Mouse (Mus musculus): ENCODE data around the gene Stk4. TPM values are rescaled to one million over a fixed set of nuclear protein-coding genes. Genes with fewer than 3 reads are reported as not detected.

Stk4 gene
- polyA plus RNA-seq, 1 experiment: 10.8 TPM

DNA sequence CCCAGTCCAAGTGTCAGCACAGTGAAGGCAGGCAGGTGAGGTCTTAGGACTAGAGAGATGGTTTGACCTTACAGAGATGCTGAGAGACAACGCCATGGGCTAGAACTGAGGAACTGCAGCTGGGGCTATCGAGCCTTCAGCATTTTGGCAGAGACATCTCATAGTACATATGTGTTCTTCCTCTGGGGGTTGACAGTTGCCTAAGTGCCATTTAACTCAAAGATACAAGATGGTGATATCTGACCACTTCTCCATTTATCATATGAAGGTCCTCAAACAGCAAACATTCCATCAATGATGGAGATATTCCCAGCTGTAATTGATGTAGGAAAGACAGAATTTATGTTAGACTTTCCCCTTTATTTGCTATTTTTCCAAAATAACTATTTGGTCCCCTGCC, 57.2 kb downstream of the Stk4 start:
- TF ChIP-seq CTCF (IDR thresholded peaks at IDR 0.05; ENCODE audit: extremely low read depth, insufficient read length, insufficient replicate concordance, low read depth, low read length) (no peak), POLR2A (IDR thresholded peaks at IDR 0.05; ENCODE audit: low read depth, low read length) (no peak)
- WGBS: 90% methylated on average over 2 of the region's 2 CpGs

DNA sequence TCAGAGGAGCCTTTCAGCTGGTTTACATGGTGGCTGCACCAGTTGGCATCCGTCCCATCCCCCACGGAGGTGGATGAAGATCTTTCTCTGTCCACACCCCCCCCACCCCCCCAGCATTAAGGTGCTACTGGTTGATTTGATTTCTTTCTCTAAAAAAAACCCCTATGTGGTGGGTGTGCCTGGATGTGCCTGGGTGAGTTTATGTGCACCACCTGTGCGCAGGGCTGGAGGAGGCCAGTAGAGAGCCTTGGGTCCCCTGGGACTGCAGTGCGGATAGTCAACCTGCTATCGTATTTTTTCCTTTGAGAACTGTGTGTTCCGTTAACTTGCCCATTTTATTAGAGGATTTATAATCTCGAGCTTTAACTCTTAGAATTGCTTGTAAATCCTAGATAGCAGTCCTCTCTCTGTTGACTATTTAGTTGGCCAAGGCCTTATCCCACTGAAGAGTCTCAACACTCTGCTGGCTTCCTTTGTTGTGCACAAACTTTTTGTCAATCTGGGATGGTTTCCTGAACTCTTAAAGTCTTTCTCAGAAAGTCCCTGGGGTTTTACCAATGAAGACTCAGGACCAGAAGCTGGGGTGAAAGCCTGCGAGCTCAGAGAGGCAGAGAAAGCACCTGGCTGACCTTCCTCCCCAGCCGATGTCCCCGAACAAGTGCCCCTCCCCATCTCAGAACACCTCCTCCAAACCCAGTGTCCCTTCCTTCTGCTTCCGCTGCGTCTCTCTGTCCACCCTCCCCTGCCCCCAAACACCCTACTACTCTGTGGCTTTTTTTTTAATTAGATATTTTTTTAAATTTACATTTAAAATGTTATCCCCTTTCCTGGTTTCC, 58.7 kb downstream of the Stk4 start:
- 88% methylated on average over 12 of the region's 12 CpGs for WGBS
- Histone ChIP-seq H3K27me3 (ENCODE audit: control insufficient read depth, insufficient read depth, low read length) (no peaks in the 10 kb centered on the region), H3K27ac (ENCODE audit: insufficient read depth, low read depth, low read length) (no peak overlapping the region), H3K4me3 (ENCODE audit: low read depth, low read length) (no peak overlapping the region), H3K36me3 (ENCODE audit: control insufficient read depth, insufficient read depth, low read length) (peaks cover 19% of the 10 kb centered on the region), H3K4me1 (ENCODE audit: control insufficient read depth, insufficient read depth, insufficient read length, low read length) (no peaks in the 10 kb centered on the region)
- TF ChIP-seq POLR2A (IDR thresholded peaks at IDR 0.05; ENCODE audit: low read depth, low read length) (no peak), CTCF (IDR thresholded peaks at IDR 0.05; ENCODE audit: extremely low read depth, insufficient read length, insufficient replicate concordance, low read depth, low read length) (no peak)

More for the DNA sequence above, 57.2 kb downstream of the Stk4 start:
- H3K4me3 ChIP-seq (ENCODE audit: low read depth, low read length): no peak overlapping the region
- H3K27ac ChIP-seq (ENCODE audit: insufficient read depth, low read depth, low read length): no peak overlapping the region
- H3K27me3 ChIP-seq (ENCODE audit: control insufficient read depth, insufficient read depth, low read length): no peaks in the 10 kb centered on the region
- peaks cover 21% of the 10 kb centered on the region for H3K36me3 ChIP-seq (ENCODE audit: control insufficient read depth, insufficient read depth, low read length)
- H3K4me1 ChIP-seq (ENCODE audit: control insufficient read depth, insufficient read depth, insufficient read length, low read length): no peaks in the 10 kb centered on the region

DNA sequence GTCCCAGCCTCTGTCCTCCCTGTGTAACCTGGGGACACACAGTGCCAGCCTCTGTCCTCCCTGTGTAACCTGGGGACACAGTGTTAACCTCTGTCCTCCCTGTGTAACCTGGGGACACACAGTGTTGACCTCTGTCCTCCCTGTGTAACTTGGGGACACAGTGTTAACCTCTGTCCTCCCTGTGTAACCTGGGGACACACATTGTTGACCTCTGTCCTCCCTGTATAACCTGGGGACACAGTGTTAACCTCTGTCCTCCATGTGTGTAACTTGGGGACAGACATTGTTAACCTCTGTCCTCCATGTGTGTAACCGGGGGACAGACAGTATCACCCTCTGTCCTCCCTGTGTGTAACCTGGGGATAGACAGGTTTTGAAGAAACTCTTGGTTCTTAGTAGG, 61.5 kb downstream of the Stk4 start:
- H3K36me3 ChIP-seq (ENCODE audit: control insufficient read depth, insufficient read depth, low read length): peaks cover 19% of the 10 kb centered on the region
- TF ChIP-seq CTCF (IDR thresholded peaks at IDR 0.05; ENCODE audit: extremely low read depth, insufficient read length, insufficient replicate concordance, low read depth, low read length) (no peak), POLR2A (IDR thresholded peaks at IDR 0.05; ENCODE audit: low read depth, low read length) (no peak)

GRCm38 (mm10) chr2:164134563-164134962, 64.4 kb downstream of the Stk4 start:
- H3K4me3 ChIP-seq (ENCODE audit: low read depth, low read length): no peak overlapping the region
- 72% methylated on average over 6 of the region's 6 CpGs for WGBS
- no peaks in the 10 kb centered on the region for H3K4me1 ChIP-seq (ENCODE audit: control insufficient read depth, insufficient read depth, insufficient read length, low read length)
- TF ChIP-seq CTCF (IDR thresholded peaks at IDR 0.05; ENCODE audit: extremely low read depth, insufficient read length, insufficient replicate concordance, low read depth, low read length): peak; percentile 21; the same call in 1 of the 2 replicates
- no peak for TF ChIP-seq POLR2A (IDR thresholded peaks at IDR 0.05; ENCODE audit: low read depth, low read length)
- no peaks in the 10 kb centered on the region for H3K27me3 ChIP-seq (ENCODE audit: control insufficient read depth, insufficient read depth, low read length)
- no peak overlapping the region for H3K27ac ChIP-seq (ENCODE audit: insufficient read depth, low read depth, low read length)
- peaks cover 10% of the 10 kb centered on the region for H3K36me3 ChIP-seq (ENCODE audit: control insufficient read depth, insufficient read depth, low read length)

More for the DNA sequence above, 61.5 kb downstream of the Stk4 start:
- 73% methylated on average over 1 of the region's 1 CpGs for WGBS
- Histone ChIP-seq H3K4me1 (ENCODE audit: control insufficient read depth, insufficient read depth, insufficient read length, low read length) (no peaks in the 10 kb centered on the region), H3K27me3 (ENCODE audit: control insufficient read depth, insufficient read depth, low read length) (no peaks in the 10 kb centered on the region), H3K4me3 (ENCODE audit: low read depth, low read length) (no peak overlapping the region), H3K27ac (ENCODE audit: insufficient read depth, low read depth, low read length) (no peak overlapping the region)

DNA sequence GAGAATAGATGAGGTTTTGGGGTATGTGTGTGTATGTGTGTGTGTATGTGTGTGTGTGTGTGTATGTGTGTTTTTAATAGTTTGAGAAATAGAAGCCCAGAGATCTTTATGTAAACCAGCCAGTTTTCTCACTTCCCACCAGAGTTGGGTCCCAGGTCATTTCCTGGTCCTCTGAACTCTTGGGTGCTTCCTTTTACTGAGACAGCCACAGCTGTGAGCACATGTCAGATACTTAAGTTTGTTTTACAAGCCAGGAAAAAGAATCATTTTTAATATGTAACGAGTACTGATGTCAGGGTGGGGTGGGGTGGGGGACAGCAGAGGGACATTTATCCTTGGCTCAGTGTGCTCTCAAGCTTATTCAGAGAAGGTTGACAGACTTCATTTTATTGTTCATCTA, 65.2 kb downstream of the Stk4 start:
- Histone ChIP-seq H3K27ac (ENCODE audit: insufficient read depth, low read depth, low read length) (no peak overlapping the region), H3K36me3 (ENCODE audit: control insufficient read depth, insufficient read depth, low read length) (peaks cover 12% of the 10 kb centered on the region), H3K4me3 (ENCODE audit: low read depth, low read length) (no peak overlapping the region), H3K4me1 (ENCODE audit: control insufficient read depth, insufficient read depth, insufficient read length, low read length) (no peaks in the 10 kb centered on the region), H3K27me3 (ENCODE audit: control insufficient read depth, insufficient read depth, low read length) (no peaks in the 10 kb centered on the region)
- 86% methylated on average over 1 of the region's 1 CpGs for WGBS
- TF ChIP-seq CTCF (IDR thresholded peaks at IDR 0.05; ENCODE audit: extremely low read depth, insufficient read length, insufficient replicate concordance, low read depth, low read length) (no peak), POLR2A (IDR thresholded peaks at IDR 0.05; ENCODE audit: low read depth, low read length) (no peak)

- TF ChIP-seq CTCF (IDR thresholded peaks at IDR 0.05; ENCODE audit: extremely low read depth, insufficient read length, insufficient replicate concordance, low read depth, low read length) (no peak), POLR2A (IDR thresholded peaks at IDR 0.05; ENCODE audit: low read depth, low read length) (no peak)
- Histone ChIP-seq H3K4me1 (ENCODE audit: control insufficient read depth, insufficient read depth, insufficient read length, low read length) (no peaks in the 10 kb centered on the region), H3K27ac (ENCODE audit: insufficient read depth, low read depth, low read length) (no peak overlapping the region), H3K27me3 (ENCODE audit: control insufficient read depth, insufficient read depth, low read length) (no peaks in the 10 kb centered on the region), H3K4me3 (ENCODE audit: low read depth, low read length) (no peak overlapping the region), H3K36me3 (ENCODE audit: control insufficient read depth, insufficient read depth, low read length) (peaks cover 5% of the 10 kb centered on the region)
- WGBS: 50% methylated on average over 2 of the region's 2 CpGs
These were observed 66.3 kb downstream of the Stk4 start for GRCm38 (mm10) chr2:164136393-164136792.

DNA sequence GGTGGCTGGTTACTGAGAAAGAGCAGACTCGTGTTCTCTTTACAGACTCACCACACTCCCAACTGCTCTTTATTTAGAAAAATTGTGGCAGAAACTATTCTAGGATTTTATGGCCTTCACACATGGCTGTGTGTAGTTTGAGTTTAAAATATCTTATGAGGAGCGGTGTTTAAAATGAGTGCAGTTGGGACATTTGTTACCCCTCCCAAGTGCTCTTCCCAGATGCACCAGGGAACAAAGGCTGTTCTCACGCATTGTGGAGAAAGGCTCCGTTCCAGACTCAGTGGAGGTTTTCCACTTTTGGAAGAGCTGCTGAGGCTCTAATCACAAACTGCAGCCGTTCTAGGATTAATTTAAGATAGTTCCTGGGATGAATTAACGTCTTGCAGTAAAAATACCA, 67.6 kb downstream of the Stk4 start:
- H3K4me3 ChIP-seq (ENCODE audit: low read depth, low read length): no peak overlapping the region
- TF ChIP-seq CTCF (IDR thresholded peaks at IDR 0.05; ENCODE audit: extremely low read depth, insufficient read length, insufficient replicate concordance, low read depth, low read length) (no peak), POLR2A (IDR thresholded peaks at IDR 0.05; ENCODE audit: low read depth, low read length) (no peak)
- no peaks in the 10 kb centered on the region for H3K27me3 ChIP-seq (ENCODE audit: control insufficient read depth, insufficient read depth, low read length)
- WGBS: 79% methylated on average over 6 of the region's 6 CpGs
- peaks cover 4% of the 10 kb centered on the region for H3K36me3 ChIP-seq (ENCODE audit: control insufficient read depth, insufficient read depth, low read length)
- no peaks in the 10 kb centered on the region for H3K4me1 ChIP-seq (ENCODE audit: control insufficient read depth, insufficient read depth, insufficient read length, low read length)
- no peak overlapping the region for H3K27ac ChIP-seq (ENCODE audit: insufficient read depth, low read depth, low read length)
